Mouse (Mus musculus) E14TG2a.4 (cell line): ENCODE data around the gene Dgat2.

Source experiments
- CTCF ChIP-seq: conservative IDR thresholded peaks from 2 replicates; pipeline ENCODE4 v1.5.1; 2014; ENCODE audit warnings: low read length
- NANOG ChIP-seq: IDR thresholded peaks from 2 replicates; pipeline ENCODE4 v1.6.1; 2014; ENCODE audit warnings: borderline replicate concordance, low read length, mixed read lengths
- POU5F1 ChIP-seq: IDR thresholded peaks from 2 replicates; pipeline ENCODE4 v1.6.1; 2014; ENCODE audit warnings: low read length, borderline replicate concordance

- no peak for TF ChIP-seq CTCF
- no peak for TF ChIP-seq NANOG
- TF ChIP-seq POU5F1: no peak
Observed at GRCm38 (mm10) chr7:99198811-99199210, 16.3 kb upstream of the Dgat2 start.
